Mouse (Mus musculus): ENCODE measurements around the gene Sept9.

Sept9 gene

GRCm38 (mm10) chr11:117221182-117221581 lies 21.7 kb downstream of the Sept9 start:
- no peak for DNase-seq (ENCODE audit: low read depth)

DNA sequence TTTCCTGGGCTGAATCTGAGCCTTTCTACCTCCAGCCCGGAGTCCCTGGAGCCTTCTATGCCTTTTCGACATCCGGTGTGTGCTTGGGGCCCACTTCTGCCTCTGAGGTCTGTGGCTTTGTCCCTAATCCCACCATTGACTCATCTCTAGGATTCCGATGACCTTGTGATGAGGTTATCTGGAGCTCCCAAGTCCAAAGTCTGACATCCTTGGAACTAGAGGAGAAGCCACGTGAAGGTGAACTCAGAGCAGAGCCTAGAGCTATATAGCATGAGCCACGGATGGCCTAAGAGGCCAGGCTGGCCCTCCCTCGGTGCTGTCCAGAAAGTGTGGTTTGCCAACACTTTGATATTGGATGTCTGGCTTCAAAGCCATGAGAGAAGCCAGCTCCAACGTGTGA lies 23.4 kb downstream of the Sept9 start:
- no peak for DNase-seq (ENCODE audit: low read depth)

DNA sequence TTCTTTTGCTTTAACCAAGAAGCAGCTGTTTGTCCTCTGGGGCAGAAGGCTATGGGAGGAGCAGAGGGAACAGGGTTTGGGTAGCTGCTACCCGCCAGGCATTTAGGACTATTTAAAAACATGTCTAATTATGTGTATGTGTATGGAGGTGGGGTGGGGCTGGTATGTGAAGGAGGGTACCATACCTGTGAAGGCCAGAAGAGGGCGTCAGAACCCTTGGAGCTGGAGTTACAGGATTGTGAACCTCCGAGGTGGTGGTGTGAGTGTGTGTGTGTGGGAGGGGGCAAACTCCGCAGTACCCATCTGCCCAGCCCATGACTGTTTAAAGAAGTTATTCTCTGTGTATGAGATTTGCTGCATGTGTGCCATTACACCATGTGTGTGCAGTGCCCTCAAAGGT lies 25.3 kb downstream of the Sept9 start:
- no peak for DNase-seq (ENCODE audit: low read depth)

GRCm38 (mm10) chr11:117225531-117226213 lies 26.2 kb downstream of the Sept9 start:
- no peak for DNase-seq (ENCODE audit: low read depth)

- DNase-seq (ENCODE audit: low read depth) = no peak
Observed at GRCm38 (mm10) chr11:117226214-117226535, 26.7 kb downstream of the Sept9 start.

GRCm38 (mm10) chr11:117228139-117228538 lies 28.7 kb downstream of the Sept9 start:
- DNase-seq (ENCODE audit: low read depth) = no peak

DNA sequence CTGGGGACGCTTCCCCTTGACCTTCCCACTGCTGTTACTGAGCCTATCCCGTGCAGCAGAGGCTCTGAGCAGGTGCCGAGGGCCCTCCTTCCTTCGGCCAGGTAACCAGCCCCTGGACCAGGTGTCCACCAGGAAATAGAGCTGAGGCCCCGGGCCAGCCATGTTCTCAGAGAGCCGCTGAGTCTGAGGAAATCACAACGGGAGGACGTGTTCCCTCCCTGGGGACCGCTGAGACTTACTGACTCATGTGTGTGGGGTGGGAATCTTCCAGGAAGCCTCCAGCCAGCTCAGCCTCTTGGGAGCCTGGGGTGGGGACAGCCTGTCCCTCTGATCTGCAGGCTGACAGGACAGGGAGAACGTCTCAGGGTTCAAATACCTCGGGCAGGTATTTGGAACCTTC lies 32.1 kb downstream of the Sept9 start:
- DNase-seq (ENCODE audit: low read depth) = no peak

DNA sequence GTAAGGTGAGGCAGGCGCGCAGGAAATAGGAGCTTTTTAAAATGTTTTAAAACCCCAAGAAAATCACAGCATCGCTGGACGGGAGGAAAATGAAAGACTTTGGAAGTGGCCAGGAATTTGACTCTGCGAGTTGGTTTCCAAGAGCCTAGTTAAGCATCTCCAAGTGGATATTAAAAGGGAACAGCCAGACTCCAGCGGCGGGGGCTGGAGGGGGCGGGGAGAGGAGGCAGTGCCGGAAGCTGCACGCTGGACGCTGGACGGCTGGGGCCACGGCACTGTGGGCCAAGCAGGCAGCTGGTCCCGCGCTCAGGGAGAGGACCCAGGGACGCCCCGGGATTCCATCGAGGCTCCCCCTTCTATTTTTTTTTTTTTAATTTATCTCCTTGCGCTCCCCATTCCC lies 32.6 kb downstream of the Sept9 start:
- DNase-seq (ENCODE audit: low read depth) = no peak

DNA sequence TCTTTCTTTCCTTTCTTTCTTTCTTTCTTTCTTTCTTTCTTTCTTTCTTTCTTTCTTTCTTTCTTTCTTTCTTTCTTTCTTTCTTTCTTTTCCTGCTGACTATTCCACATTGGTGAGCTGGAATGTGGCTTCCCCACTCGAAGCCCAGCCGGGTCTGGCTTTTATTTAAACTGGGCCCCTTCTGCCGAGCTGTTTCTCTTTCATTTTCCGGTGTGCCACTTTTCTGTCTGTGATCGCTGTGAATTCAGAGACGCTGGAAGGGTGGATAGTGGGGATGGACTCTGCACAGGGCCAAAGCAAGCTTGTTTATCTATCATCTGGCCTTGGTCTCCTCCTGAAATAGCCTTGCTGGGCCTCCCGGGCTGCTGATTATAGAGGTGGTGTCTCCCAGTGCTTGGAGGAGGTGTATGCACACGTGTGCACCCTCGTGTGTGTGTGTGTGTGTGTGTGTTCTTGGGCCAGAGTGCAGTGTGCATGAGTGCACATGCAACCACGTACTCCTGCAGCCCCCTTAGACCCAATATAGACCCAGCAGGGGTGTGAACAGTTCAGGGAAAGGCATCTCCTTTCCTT lies 33.5 kb downstream of the Sept9 start:
- no peak for DNase-seq (ENCODE audit: low read depth)

DNA sequence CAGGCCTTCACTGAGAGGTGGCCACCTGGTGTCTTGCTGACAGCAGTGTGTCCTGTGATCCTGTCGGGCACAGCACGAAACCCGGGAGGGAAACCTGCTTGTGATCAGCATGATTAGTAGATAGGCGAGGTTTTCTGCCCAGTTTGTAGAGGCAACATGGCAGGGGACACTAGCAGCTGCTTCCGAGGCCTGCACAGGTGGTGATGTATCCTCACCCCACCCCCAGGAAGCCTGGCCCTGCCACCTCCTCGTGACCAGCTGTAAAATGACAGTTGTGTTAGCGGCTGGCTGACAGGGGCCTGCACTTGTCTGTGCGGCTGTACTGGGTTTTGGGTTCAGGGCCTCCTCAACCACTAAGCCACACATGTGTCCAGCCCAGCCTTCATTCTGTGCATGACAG lies 34.4 kb downstream of the Sept9 start:
- DNase-seq (ENCODE audit: low read depth) = no peak

DNA sequence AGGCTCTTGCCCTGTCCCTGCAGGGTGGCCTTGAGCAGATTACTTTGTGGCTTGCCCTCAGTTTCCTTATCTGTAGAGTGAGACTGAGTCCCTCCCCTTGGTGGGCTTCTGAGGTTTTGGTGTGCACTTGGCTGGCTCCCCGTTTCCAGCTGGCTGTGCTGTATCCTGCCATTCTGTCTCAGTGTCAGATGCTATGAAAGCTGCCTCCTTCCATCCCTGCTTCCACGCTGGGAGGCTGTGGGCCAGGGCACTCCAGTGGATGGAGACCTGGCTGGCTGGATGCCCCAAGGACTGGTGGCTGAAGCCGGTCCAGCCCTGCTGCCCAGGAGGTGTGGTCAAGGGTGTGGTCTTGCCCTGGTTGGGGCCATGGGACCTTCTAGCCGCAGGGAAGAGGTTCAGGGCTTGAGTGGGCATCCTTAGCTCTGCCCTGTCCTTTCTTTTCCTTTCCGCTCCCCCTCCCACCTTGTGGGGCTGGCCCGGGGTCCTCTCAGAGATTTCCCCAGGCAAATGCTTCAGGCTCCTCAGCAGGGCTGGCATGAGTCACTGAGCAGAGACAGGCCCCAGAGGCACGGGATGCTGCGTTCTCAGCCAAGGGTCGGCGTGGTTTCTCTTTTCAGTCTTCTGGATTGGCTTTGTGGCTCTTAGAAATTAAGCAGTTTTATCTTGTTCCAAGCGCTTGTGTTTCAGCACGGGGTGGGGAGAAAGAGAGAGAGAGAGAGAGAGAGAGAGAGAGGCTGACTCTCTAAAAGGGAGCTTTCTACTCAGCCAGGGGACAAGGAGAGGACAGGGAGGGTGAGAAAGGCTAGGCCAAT lies 35.8 kb downstream of the Sept9 start:
- DNase-seq (ENCODE audit: low read depth) = peak; percentile 91

DNA sequence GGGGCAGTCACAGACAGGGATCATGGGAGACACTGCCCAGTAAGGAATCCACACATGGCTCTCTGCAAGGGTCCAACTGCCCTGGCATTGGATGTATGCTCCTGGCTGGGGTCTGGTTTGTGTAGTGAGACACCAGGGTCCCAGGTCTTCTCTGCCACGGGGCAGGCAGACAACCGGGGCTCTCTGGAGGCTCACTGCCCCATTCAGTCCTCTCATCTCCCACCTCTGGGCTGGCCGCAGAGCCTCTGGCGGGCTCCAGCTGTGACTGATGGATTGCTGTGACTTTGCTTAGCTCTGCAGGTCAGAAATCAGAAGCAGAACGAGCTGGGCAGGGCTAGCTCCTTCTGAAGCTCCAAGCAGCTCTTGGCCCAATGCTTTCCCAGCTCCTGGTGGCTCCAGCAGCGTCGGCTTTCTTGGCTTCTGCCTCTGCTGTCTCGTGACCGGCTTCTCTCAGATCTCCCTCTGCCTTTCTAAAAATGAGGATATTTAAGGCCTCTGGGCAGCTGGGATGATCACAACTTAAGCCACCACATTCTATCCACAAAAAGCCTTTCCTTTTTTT lies 36.5 kb downstream of the Sept9 start:
- no peak for DNase-seq (ENCODE audit: low read depth)

DNA sequence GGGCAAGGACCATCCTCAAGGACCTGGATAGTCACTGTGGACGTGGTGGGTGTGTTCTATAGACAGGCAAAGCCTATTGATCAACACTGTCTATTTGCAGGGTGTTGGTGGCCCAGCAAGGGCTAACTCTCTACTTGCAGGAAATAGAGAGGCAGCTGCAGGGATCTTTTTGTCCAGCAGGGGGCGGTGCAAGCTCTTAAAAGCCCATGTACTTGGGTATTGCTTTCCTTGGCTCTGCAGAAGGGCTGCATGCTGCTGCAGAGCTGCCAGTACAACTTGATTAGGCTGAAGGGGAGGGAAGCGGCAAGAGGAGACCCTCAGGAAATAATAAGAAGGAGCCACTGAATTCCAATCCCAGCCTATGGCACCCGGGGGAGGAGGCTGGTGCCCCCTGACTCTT lies 38.7 kb downstream of the Sept9 start:
- DNase-seq (ENCODE audit: low read depth) = no peak

- DNase-seq (ENCODE audit: low read depth) = no peak
Observed at GRCm38 (mm10) chr11:117239617-117240016, 40.2 kb downstream of the Sept9 start.

GRCm38 (mm10) chr11:117240322-117240721 lies 40.9 kb downstream of the Sept9 start:
- DNase-seq (ENCODE audit: low read depth) = no peak

- no peak for DNase-seq (ENCODE audit: low read depth)
Observed at GRCm38 (mm10) chr11:117240861-117241738, 41.6 kb downstream of the Sept9 start.

DNA sequence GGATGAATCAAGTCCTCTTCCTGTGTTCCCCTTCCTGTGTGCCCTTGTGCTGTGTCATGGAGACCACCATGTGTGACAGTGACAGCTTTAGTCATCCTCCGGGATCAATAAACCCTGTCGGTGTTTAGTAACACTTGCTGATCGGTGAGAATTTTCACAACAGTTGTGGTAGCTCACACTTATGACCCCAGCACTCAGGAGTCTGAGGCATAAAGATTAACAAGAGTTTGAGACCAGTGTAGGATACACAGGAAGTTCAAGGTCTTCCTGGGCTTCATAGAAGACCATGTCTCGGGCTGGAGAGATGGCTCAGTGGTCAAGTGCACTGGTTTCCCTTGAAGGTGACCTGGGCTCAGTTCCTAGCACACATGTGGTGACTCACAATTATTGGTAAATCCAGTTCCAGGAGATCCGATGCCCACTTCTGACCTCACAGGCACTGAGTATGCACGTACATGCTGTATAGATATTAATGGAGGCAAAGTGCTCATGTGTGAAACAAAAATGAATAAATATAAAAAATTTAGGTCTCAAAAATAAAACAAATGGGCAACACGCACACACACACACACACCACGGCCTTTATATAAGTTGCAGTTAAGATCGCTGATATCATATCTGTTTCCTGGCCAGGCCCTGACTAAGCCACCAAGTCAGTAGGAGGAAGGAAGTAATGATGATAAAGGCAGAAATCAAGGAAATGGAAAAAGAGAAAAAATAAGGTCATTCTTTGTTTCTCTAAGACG lies 43.1 kb downstream of the Sept9 start:
- DNase-seq (ENCODE audit: low read depth) = no peak

DNA sequence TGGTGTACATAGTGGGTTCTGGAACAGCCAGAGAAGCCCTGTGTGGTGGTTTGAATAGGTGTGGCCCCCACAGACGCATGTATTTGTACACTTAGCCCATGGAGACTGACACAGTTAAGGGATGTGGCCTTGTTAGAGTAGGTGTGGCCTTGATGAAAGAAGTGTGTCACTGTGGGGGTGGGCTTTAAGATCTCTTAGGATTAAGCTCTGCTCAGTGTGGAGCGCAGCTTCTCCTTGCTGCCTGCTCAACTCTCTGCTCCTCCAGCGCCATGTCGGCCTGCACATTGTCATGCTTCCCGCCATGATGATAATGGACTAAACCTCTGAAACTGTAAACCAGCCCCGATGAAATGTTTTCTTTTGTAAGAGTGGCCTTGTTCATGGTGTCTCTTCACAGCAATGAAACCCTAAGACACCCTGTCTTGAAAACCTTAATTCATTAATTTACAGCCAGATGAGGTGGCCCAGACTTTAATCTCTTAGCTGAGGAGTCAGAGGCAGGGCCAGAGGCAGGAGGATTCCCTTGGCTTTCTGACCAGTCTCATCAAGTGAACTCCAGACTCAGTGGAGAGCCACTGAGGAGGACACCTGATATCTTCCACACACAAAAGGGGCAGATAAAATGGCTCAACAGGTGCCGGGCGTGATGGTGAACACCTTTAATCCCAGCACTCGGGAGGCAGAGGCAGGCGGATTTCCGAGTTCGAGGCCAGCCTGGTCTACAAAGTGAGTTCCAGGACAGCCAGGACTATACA lies 44.3 kb downstream of the Sept9 start:
- DNase-seq (ENCODE audit: low read depth) = no peak

DNA sequence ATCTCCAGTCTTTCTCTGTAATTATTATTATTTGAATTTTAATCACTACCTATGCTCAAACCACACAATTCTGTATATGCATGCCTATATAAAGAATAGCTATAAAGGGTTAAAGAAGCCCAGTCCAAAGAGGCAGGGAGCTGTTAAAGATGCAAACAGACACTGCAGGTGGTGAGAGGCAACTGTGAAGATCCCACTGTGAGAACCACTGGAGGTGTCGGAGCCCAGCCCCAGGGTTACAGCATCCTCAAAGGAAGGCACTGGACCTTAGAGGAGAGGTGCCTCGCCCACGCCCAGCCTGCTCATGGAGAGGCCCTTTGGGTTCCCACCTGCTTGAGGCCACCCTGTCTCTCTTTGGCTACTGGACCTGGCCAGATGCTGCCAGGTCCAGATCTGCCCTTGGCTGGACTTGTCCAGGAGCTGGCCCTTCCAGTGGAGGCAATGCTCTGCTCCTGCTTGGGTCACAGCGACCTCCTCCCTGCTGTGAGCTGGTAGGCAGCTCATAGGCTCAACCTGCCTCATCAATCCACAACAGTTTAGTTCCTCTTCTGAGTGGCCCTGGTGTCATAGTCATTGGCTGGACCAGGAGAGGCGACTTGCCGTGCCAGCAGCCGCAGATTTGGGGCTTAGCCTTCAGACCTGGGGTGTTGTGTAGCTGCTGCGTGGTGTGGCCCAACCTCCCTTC lies 45.7 kb downstream of the Sept9 start:
- no peak for DNase-seq (ENCODE audit: low read depth)

DNA sequence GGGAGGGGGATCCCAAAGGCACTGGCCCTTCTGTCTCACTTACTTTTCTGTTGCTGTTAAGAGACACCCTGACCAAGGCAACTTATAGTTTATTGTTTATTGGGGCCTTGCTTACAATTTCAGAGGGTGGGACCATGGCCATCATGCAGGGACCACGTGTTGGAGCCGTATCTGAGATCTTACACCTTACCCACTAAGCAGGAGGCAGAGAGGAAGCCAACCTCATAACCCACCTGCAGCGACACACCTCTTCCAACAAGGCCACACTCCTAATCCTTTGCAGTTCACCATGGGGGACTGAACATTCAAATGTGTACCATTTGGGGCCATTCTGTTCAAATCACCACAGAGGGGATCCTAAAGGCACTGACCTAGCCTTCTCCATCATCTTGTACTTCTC lies 46.4 kb downstream of the Sept9 start:
- DNase-seq (ENCODE audit: low read depth) = no peak

Data from fibroblast of lung, adult 2 months (primary cell).